Mouse (Mus musculus) cortical plate, adult 2 months (tissue): ENCODE measurements at regions not wholly inside any gene's neighbourhood (a gene's known extent, or its start where the extent isn't known, plus 50 kb on each side); places are given as distances from the start of the nearest gene placed in this dataset.

Experiments
- H3K27ac ChIP-seq: fragments of 200-500 bp; 2 replicates; pipeline ENCODE4 v1.5.1; 2012; ENCODE audit warnings: low read length, control low read depth, inconsistent platforms; ENCODE audit not compliant: insufficient read depth
- H3K4me1 ChIP-seq: fragments of 200-500 bp; 2 replicates; pipeline ENCODE4 v1.6.1; 2011; ENCODE audit warnings: low read length; ENCODE audit not compliant: control insufficient read depth, insufficient read depth
- H3K4me3 ChIP-seq: fragments of 200-500 bp; 2 replicates; pipeline ENCODE4 v1.5.1; 2011; ENCODE audit warnings: mild to moderate bottlenecking, low read length, control low read depth; ENCODE audit not compliant: insufficient read depth
- CTCF ChIP-seq: fragments of 200-500 bp; IDR thresholded peaks from 2 replicates; pipeline ENCODE4 v1.5.1; 2011; ENCODE audit warnings: mild to moderate bottlenecking, control low read depth, low read length; ENCODE audit not compliant: insufficient read depth; ENCODE audit errors: extremely low read depth
- POLR2A ChIP-seq: fragments of 200-500 bp; IDR thresholded peaks from 2 replicates; pipeline ENCODE4 v1.6.1; 2011; ENCODE audit warnings: mild to moderate bottlenecking, low read length, control low read depth; ENCODE audit not compliant: insufficient read depth; ENCODE audit errors: extremely low read depth

GRCm38 (mm10) chr3:147252812-147253211 lies 400.6 kb downstream of the Ttll7 start:
- Histone ChIP-seq H3K27ac (no peak overlapping the region), H3K4me3 (no peak overlapping the region), H3K4me1 (peaks cover 2% of the 10 kb centered on the region; the same call in 1 of the 2 replicates)
- no peak for TF ChIP-seq POLR2A
- no peak for TF ChIP-seq CTCF

DNA sequence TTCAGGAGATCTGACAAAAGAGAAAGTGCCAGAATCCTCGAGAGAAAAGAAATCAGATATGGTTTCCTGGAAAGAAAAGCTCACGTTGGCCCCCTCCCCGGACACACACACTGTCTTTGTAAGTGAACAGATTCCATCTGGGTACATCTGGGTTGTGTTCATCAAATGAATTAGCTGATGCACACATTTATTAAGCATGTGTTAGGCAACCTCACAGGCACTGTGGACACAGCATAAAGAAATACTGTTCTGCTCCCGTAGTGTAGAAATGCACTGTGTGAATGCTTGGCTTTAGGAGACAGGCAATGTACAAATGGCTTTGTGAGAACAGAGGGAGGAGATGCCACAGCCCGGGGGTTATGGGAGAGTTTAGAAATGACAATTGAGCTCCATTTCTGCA lies 402.3 kb downstream of the Ttll7 start:
- Histone ChIP-seq H3K27ac (no peak overlapping the region), H3K4me1 (peaks cover 2% of the 10 kb centered on the region; the same call in 1 of the 2 replicates), H3K4me3 (no peak overlapping the region)
- TF ChIP-seq CTCF: no peak
- TF ChIP-seq POLR2A: no peak

DNA sequence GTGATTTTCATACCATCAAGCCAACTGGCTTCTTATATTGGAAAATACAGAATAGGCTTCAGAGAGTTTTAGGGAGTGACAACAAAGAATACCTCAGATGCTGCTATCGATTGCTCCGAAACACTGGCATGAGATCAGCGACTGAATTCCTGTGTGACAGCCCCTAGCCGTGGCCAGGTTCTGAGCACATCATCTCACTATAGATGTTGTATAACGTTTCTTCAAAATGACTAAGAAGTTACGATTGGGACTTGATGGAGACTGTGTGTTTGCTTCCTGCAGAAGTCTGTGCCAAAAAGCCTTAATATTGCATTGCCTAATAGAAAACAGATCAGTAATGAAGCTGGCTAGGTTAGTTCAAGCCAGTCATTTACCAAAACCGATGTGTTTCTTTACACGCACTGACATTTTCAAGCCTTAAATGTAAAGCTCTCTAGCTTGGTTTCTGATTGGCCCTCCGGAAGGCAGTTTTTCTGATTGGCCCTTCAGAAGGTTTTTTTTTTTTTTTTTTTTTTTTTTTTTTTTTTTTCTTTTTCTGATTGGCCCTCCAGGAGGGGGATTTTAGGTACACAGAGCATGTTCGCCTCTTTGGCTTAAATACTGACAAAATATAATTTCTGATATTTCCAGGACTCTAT lies 408.9 kb downstream of the Ttll7 start:
- no peak for TF ChIP-seq CTCF
- no peak for TF ChIP-seq POLR2A
- no peak overlapping the region for H3K4me3 ChIP-seq

GRCm38 (mm10) chr3:147266556-147266955 lies 414.4 kb downstream of the Ttll7 start:
- no peak for TF ChIP-seq CTCF
- TF ChIP-seq POLR2A: no peak
- Histone ChIP-seq H3K4me3 (no peak overlapping the region), H3K4me1 (no peaks in the 10 kb centered on the region), H3K27ac (no peak overlapping the region)

More for the DNA sequence above, 408.9 kb downstream of the Ttll7 start:
- Histone ChIP-seq H3K27ac (no peak overlapping the region), H3K4me1 (no peaks in the 10 kb centered on the region)

DNA sequence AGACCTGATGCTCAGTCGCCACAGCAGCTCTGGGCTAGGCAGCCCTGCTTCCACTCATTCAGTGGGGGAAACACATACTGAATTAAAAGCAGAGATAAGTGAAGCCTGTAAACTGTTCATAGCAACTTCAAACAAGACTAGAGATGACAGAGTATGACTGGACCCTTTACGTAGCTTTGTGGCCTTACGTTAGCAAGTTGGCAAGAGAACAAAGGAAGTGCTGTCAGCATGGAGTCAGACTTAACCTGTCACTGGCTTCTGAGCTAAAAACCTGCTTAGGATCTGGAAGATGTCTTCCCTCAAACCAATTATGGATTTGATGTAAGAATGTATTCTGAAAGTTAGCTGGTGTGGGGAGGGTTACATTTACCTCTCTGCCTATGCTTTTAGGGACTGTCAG lies 421.3 kb downstream of the Ttll7 start:
- Histone ChIP-seq H3K27ac (no peak overlapping the region), H3K4me1 (no peaks in the 10 kb centered on the region), H3K4me3 (no peak overlapping the region)
- no peak for TF ChIP-seq POLR2A
- no peak for TF ChIP-seq CTCF

- TF ChIP-seq POLR2A: no peak
- TF ChIP-seq CTCF: no peak
- no peak overlapping the region for H3K27ac ChIP-seq
- no peaks in the 10 kb centered on the region for H3K4me1 ChIP-seq
- no peak overlapping the region for H3K4me3 ChIP-seq
These were observed 426.4 kb downstream of the Ttll7 start for GRCm38 (mm10) chr3:147278602-147279001.

DNA sequence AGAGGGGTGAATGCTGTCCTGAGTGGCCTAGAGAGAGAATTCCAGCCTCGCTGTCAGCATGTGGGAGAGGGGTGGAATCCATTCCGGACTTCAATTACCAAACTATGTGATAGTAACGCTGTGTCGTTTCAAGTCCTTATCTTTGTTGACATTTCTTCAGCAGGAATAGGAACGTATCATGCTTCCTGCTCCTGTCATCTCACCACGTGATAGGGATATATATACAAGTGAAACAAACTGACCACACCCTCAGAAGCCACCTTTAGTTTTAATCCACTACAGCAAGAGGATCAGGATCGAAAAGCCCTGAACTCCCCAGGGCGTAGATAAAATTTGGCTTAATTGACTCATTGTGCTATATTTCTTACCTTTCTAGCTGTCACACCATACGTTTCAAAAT lies 431.6 kb downstream of the Ttll7 start:
- no peak overlapping the region for H3K27ac ChIP-seq
- H3K4me1 ChIP-seq: no peaks in the 10 kb centered on the region
- no peak overlapping the region for H3K4me3 ChIP-seq
- TF ChIP-seq CTCF: no peak
- no peak for TF ChIP-seq POLR2A

GRCm38 (mm10) chr3:147284357-147284756 lies 432.2 kb downstream of the Ttll7 start:
- H3K4me1 ChIP-seq: no peaks in the 10 kb centered on the region
- no peak for TF ChIP-seq CTCF
- TF ChIP-seq POLR2A: no peak
- H3K27ac ChIP-seq: no peak overlapping the region
- no peak overlapping the region for H3K4me3 ChIP-seq

- no peak for TF ChIP-seq CTCF
- no peak for TF ChIP-seq POLR2A
- Histone ChIP-seq H3K4me1 (no peaks in the 10 kb centered on the region), H3K27ac (no peak overlapping the region), H3K4me3 (no peak overlapping the region)
These were observed 433.3 kb downstream of the Ttll7 start for GRCm38 (mm10) chr3:147285496-147285895.

DNA sequence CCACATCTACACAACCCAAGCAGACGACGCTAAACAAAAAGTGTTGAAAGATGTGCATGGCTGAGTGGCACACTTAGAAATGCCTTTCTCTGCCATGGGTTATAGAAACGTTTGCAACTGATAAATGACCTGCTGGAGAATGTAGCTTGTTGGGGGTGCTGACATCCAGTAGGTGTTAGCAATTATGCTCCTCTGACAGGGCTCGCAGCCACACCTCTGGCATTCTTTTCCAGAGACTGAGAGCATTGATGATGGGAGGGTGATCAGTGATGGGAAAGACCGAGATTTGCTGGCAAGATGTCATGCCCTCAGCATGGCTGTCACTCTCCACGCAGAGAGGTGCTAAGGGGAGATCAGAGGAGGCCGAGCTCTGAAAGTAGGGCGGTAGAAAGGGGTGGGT lies 435.3 kb downstream of the Ttll7 start:
- Histone ChIP-seq H3K27ac (no peak overlapping the region), H3K4me1 (no peaks in the 10 kb centered on the region), H3K4me3 (no peak overlapping the region)
- no peak for TF ChIP-seq POLR2A
- no peak for TF ChIP-seq CTCF
